8 mouse cellular contexts compared by ENCODE assay signal in the genomic region with DNA sequence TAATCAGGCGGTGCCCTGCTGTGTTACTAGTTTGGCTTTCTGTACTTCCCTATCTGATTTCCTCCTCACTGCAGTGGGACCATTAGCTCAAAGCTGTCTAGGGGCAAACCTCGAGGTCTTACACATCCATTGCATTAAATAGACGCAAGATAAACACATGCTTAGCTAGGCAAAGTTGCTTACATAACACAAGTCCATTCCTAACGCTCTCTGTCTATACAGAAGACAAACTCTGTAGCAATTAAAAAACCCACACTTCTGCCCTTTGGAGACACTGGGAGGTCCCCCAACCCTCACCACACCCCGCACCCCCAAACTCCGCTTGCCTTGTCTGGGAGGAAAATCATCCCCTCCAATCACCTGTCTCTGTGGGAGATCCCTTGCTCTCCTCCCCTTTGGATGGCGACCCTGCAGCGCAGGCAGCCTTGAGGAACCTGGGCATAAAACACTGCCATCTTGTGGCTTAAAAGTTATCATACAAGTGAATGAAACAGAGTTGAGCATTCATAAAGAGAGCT. TPM values are rescaled to one million over a fixed set of nuclear protein-coding genes. Genes with fewer than 3 reads are reported as not detected.
A peak's percentile ranks its signal among the peaks of the same experiment; 100 is the strongest.
DNase-seq lines count a peak whose midpoint lies in the region; ATAC-seq and TF ChIP-seq lines count a peak whose summit lies in the region.

No protein-coding gene starts in this region.

- DNase-seq in right cerebral cortex, adult 18-20 months, result peak; percentile 37
- no peak for DNase-seq in right cerebral cortex, postnatal 36 days (ENCODE audit: low spot score in 2 of 2)
- peak; percentile 31 for DNase-seq in c-Kit-positive CD71-negative TER-119-negative erythroid progenitor cells, embryonic 14.5 days (ENCODE audit: low read depth)
- peak; percentile 18 for DNase-seq in kidney, adult 9 months
- DNase-seq in liver, adult 2 months (ENCODE audit: extremely low read depth, low read depth, low spot score), result no peak

- H3K27me3 ChIP-seq in forebrain, embryonic 13.5 days, result no peaks in the 10 kb centered on the region
- H3K27me3 ChIP-seq in liver, adult 2 months (ENCODE audit: control insufficient read depth, insufficient read depth, low read length), result no peaks in the 10 kb centered on the region
- no peaks in the 10 kb centered on the region for H3K27me3 ChIP-seq in neural tube, embryonic 15.5 days (replicated peaks)

- no peak for TF ChIP-seq POLR2A in liver, adult 2 months (IDR thresholded peaks at IDR 0.05; ENCODE audit: extremely low read depth, insufficient read depth, low read length)

- H3K9ac ChIP-seq in forebrain, embryonic 13.5 days, result no peak overlapping the region
- H3K9ac ChIP-seq in liver, adult 2 months (ENCODE audit: low read depth, low read length), result no peak overlapping the region
- H3K9ac ChIP-seq in neural tube, embryonic 15.5 days (replicated peaks), result no peak overlapping the region

- peak; percentile 86 for ATAC-seq in forebrain, embryonic 13.5 days
- ATAC-seq in neural tube, embryonic 15.5 days (ENCODE audit: low FRiP score), result 0 out of 2 replicates have a peak, but pooled peaks have one; percentile 35
- ATAC-seq in erythroblast, adult 5-6 weeks (replicated peaks; ENCODE audit: low FRiP score, poor library complexity, severe bottlenecking), result no peak

- WGBS in forebrain, embryonic 13.5 days, result 29% methylated on average over 8 of the region's 8 CpGs
- WGBS in liver, adult 2 months, result 17% methylated on average over 8 of the region's 8 CpGs
- WGBS in neural tube, embryonic 15.5 days, result 26% methylated on average over 8 of the region's 8 CpGs

- H3K4me1 ChIP-seq in forebrain, embryonic 13.5 days, result no peaks in the 10 kb centered on the region
- no peaks in the 10 kb centered on the region for H3K4me1 ChIP-seq in liver, adult 2 months (ENCODE audit: control insufficient read depth, insufficient read depth, low read length)
- H3K4me1 ChIP-seq in neural tube, embryonic 15.5 days, result no peaks in the 10 kb centered on the region

- no peaks in the 10 kb centered on the region for H3K36me3 ChIP-seq in forebrain, embryonic 13.5 days (ENCODE audit: poor library complexity, severe bottlenecking)
- no peaks in the 10 kb centered on the region for H3K36me3 ChIP-seq in liver, adult 2 months (ENCODE audit: control insufficient read depth, insufficient read depth, low read length)
- H3K36me3 ChIP-seq in neural tube, embryonic 15.5 days, result no peaks in the 10 kb centered on the region

- no peak overlapping the region for H3K4me3 ChIP-seq in forebrain, embryonic 13.5 days
- H3K4me3 ChIP-seq in liver, adult 2 months (ENCODE audit: insufficient read depth, low read depth, low read length), result no peak overlapping the region
- no peak overlapping the region for H3K4me3 ChIP-seq in neural tube, embryonic 15.5 days (replicated peaks)

- TF ChIP-seq CTCF in liver, adult 2 months (IDR thresholded peaks at IDR 0.05; ENCODE audit: low read depth, low read length), result peak; percentile 55

- no peak overlapping the region for H3K4me2 ChIP-seq in forebrain, embryonic 13.5 days
- peak overlapping the region; percentile 32 for H3K4me2 ChIP-seq in neural tube, embryonic 15.5 days

- no peak overlapping the region for H3K27ac ChIP-seq in forebrain, embryonic 13.5 days
- no peak overlapping the region for H3K27ac ChIP-seq in liver, adult 2 months (replicated peaks; ENCODE audit: insufficient read depth, low read depth, low read length)
- H3K27ac ChIP-seq in neural tube, embryonic 15.5 days (replicated peaks), result no peak overlapping the region

- no peaks in the 10 kb centered on the region for H3K9me3 ChIP-seq in forebrain, embryonic 13.5 days (replicated peaks)
- H3K9me3 ChIP-seq in neural tube, embryonic 15.5 days (replicated peaks), result no peaks in the 10 kb centered on the region

- H3K79me2 ChIP-seq in liver, adult 2 months (ENCODE audit: control insufficient read depth, insufficient read depth, low read length), result no peaks in the 10 kb centered on the region

RNA-seq across cellular contexts. Expression of gene Zbtb14, which starts 33.8 kb away (rescaled TPM):
- 36.2 and 39.3 TPM in 2 replicates for polyA plus RNA-seq in forebrain, embryonic 13.5 days (2015; fragmentation: Nextera tagmentation; extraction: Ambion mirVana)
- 6.1 and 6.4 TPM in 2 replicates for total RNA-seq in liver, adult 2 months (2014; rRNA removed)
- polyA plus RNA-seq in liver, adult 2 months (2012; rRNA removed), result 1.9 and 2.7 TPM in 2 replicates
- polyA plus RNA-seq in neural tube, embryonic 15.5 days (2015; fragmentation: Nextera tagmentation; extraction: Ambion mirVana), result 24.9 and 26.5 TPM in 2 replicates
- total RNA-seq in erythroblast, adult 5-6 weeks (2015; ENCODE audit: low replicate concordance), result 6.3 and 6.5 TPM in 2 replicates
- 8.5 and 9.5 TPM in 2 replicates for total RNA-seq in erythroblast, adult 5-6 weeks (2017; ENCODE audit: low replicate concordance)

Comparison
In these comparisons a context has a peak if more than half of its experiments do, and no peak if none do; other contexts are left out.
1. DNase-seq: peak in right cerebral cortex, adult 18-20 months (single experiment), c-Kit-positive CD71-negative TER-119-negative erythroid progenitor cells, embryonic 14.5 days (single experiment) and kidney, adult 9 months (single experiment); none in right cerebral cortex, postnatal 36 days (0 of 2) and liver, adult 2 months (single experiment).